Mouse (Mus musculus): ENCODE data around the gene Slc34a1.
"Not testable (repeated sequence)": the region's sequence is repeated elsewhere in the genome, so short reads cannot be mapped to it uniquely, and the experiment has no call there.

Gene Slc34a1

GRCm38 (mm10) chr13:55404853-55405782 is 7.1 kb downstream of the Slc34a1 start:
- peak; percentile 93 for DNase-seq (ENCODE audit: low read depth)

DNA sequence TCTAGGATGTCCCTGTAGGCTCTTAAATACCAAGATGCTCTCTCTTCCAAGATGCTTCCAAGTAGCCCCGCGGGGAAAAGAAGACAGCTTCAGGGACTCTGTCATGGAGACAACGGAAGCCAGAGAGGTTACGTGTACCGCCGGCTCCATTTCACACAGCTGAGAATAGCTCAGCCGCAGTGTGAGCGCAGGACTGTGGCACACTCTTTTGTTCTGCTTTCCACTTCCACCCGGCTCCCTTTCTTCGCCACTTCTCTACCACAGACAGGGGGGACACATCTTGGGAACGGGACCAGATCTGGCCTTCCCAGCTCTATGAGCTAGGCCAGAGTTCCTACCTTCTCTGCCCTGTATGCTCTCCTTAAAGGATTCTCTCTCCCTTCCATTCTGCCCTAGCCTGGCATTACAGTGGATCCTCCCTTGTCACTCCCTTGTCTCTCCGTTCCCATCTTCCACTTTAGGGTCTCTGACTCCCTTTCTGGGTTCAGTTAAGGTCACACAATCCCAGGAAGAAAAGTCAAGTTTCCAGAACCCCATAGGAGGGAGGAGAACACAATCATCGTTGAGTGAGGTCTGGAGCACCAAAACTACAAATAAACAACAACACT is 7.9 kb downstream of the Slc34a1 start:
- no peak for DNase-seq (ENCODE audit: low read depth)

DNA sequence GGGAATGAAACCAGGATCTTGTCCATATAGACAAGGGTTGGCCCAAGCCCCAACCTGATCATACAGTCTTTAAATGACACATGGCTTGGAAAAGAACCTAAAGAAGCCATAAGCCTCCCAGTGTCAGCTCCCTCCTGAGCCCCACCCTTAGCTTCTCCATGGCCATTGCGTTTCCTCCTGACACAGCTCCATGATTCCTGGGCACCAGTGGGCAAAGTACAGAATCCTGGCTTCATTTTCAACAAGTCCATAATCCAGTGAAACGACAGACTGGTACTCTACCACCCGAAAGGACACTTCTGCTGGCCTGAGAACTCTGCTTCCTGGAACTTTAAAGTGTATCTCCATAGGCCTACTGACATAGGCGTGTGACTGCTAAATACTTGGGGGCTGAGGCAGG is 9.4 kb downstream of the Slc34a1 start:
- no peak for DNase-seq (ENCODE audit: low read depth)

DNA sequence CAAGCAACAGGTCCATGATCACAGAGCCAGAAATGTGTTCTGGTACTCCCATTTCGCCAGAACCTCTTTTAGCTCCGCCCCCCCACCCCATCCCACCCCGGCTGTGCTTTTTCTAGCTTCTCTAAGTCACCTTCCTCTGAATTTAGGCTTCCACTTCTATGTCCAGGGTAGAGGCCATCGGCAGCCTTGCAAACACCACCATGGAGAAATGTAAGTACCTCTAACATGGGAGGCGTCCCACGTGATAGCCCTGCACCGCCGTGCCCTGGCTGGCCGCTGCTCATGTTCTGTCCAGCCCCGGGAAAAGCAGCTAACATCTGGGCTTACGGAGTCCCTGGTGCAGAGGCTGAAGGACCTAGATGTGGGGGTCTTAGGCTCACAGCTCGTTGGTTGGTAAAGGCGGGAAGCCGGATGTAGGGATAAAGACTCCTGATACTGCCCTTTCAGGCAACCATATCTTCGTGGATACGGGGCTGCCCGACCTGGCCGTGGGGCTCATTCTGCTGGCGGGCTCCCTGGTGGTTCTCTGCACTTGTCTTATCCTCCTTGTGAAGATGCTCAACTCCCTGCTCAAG is 10.6 kb downstream of the Slc34a1 start:
- DNase-seq (ENCODE audit: low read depth) = no peak

DNA sequence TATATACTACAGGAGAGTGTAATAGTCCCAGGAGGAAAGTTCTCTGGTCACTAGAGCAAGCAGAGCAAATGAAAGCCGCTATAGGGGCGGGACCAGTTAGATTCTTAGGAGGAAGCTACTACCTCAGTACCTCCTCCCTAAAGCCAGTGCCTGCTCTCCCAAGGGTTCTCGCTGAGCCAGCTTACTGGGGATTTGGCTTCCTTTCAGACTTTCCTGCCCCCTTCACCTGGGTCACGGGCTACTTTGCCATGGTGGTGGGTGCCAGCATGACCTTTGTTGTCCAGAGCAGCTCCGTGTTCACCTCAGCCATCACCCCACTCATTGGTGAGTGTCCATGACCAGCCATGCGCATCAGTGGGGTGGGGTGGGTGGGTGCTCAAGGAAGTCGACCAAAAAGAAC is 13.8 kb downstream of the Slc34a1 start:
- no peak for DNase-seq (ENCODE audit: low read depth)

- DNase-seq (ENCODE audit: low read depth) = no peak
These were observed 14.8 kb downstream of the Slc34a1 start for GRCm38 (mm10) chr13:55412643-55413307.

DNA sequence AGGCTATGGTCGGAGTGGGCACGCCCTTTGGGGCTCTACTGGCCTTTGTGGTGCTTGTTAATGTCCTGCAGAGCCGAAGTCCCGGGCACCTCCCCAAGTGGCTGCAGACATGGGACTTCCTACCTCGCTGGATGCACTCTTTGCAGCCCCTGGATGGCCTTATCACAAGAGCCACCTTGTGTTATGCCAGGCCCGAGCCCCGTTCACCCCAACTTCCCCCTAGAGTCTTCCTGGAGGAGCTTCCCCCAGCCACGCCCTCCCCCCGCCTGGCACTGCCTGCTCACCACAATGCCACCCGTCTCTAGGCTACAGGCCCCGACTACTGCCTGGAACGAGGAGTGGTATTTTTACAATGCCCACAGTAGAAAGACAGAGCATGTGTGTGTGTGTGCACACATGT is 15.3 kb downstream of the Slc34a1 start:
- DNase-seq (ENCODE audit: low read depth) = no peak

- DNase-seq (ENCODE audit: low read depth) = no peak
These were observed 16.9 kb downstream of the Slc34a1 start, which contains the start of gene Pfn3 for GRCm38 (mm10) chr13:55414743-55415380. TSS of gene Pfn3 (minus strand) at chr13:55415232.

- peak; percentile 93 for DNase-seq (ENCODE audit: low read depth)
These were observed 20.0 kb downstream of the Slc34a1 start for GRCm38 (mm10) chr13:55418004-55418403.

GRCm38 (mm10) chr13:55419142-55419541 is 21.2 kb downstream of the Slc34a1 start:
- no peak for DNase-seq (ENCODE audit: low read depth)

GRCm38 (mm10) chr13:55420018-55420932 is 22.3 kb downstream of the Slc34a1 start:
- DNase-seq (ENCODE audit: low read depth) = peak; percentile 49

DNA sequence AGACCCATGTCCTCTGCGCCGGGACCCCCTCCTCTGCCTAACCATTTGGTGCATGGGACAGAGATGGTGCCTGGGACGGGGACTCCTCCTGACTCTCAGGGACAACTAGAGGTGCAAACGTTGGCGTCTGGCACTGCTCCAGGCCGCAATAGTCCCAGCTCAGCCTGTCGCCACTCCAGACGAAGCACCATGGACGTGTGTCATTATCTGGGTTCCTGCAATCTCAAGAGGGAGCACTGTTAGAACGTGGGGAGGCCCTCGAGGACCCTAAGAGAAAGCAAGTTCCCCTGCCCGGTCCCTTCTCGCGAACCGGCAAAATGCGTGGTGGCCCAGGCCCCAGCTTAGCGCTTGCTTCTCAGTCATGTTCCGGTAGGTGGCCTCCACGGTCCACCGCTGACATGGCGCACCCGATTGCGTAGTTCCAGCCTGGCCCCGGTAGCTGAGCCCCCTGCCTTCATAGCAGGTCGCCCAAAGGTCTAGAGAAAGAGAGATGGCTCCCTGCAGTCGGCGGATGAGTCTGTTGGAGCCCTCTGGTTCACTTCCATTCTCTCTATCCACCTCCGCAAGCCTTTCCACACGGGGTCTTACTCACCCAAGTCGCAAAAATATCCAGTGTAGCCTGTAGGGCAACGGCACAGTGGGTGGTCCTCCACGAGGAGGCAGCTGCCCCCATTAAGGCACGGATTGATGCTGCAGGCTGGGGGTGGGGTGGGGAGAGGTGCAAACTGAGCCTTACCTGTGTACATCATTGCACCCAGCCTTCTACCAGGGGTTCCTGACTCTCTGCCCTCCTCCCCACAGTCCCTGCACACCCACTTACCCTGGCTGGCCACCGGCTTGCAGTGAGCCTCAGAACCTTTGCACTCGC is 23.2 kb downstream of the Slc34a1 start:
- DNase-seq (ENCODE audit: low read depth) = peak; percentile 86

DNA sequence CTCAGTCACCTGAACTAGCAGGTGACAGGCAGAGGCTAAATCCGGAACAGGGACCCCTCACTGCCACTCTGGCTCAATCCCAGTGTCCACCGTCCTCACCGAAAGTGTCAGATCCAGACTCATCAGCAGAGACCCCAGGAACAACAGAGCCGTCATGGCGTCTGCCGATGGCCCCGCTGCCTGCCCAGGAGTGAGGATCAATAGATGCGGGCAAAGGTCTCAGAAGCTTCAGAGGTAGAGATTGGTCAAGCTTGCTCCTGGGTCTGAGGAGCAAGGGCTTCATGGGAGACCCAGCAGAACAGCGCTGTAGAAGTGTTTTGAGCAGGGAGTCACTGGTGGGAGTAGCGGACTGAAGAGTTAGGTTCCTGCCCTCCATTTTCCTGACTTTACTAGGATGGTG is 28.6 kb downstream of the Slc34a1 start, which contains the start of gene F12:
TSS of gene F12 (minus strand) at position 181 of the 400 bp plus-strand sequence.
- no peak for DNase-seq (ENCODE audit: low read depth)

GRCm38 (mm10) chr13:55429226-55429888 is 31.4 kb downstream of the Slc34a1 start:
- DNase-seq (ENCODE audit: low read depth) = peak; percentile 38

- DNase-seq (ENCODE audit: low read depth) = no peak
These were observed 32.6 kb downstream of the Slc34a1 start for GRCm38 (mm10) chr13:55430566-55430965.

- peak; percentile 92 for DNase-seq (ENCODE audit: low read depth)
These were observed 34.1 kb downstream of the Slc34a1 start for GRCm38 (mm10) chr13:55431889-55432685.

- DNase-seq (ENCODE audit: low read depth) = not testable (repeated sequence)
These were observed 39.2 kb downstream of the Slc34a1 start for GRCm38 (mm10) chr13:55437111-55437629.

- DNase-seq (ENCODE audit: low read depth) = peak; percentile 91
These were observed 45.9 kb downstream of the Slc34a1 start for GRCm38 (mm10) chr13:55443799-55444285.
